Mouse (Mus musculus) mature B cell (primary cell): Measurements from ENCODE around the gene Dnajc25.

Experiments
- in situ Hi-C: fragments of 300-500 bp; cut with MboI; formaldehyde crosslinking; loops from 2 replicates; pipeline ENCODE4 v1.14.3; 2019

Gene Dnajc25

GRCm38 (mm10) chr4:59006211-59006610 is 11.3 kb downstream of the Dnajc25 start:
- in situ Hi-C loops: no loop called here

DNA sequence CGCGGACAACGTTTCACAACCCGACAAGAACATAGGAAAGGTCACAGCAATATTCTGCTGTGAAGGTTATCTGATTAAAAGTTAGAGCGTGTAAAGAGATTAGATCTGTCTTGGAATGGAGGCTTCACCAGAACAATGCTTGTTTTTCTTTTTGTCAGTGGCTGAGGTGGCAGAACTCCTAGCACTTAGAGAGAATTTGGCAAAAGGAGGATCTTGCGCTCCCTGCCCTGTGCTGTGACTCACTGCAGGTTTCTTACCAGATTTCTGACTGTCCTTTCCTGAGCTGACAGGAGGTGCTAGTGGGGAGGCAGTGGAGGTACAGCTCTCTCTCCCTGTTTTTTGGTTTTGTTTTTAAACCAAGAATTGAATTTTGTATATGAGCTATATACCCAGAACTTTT is 12.2 kb downstream of the Dnajc25 start:
- in situ Hi-C loops: no loop called here

DNA sequence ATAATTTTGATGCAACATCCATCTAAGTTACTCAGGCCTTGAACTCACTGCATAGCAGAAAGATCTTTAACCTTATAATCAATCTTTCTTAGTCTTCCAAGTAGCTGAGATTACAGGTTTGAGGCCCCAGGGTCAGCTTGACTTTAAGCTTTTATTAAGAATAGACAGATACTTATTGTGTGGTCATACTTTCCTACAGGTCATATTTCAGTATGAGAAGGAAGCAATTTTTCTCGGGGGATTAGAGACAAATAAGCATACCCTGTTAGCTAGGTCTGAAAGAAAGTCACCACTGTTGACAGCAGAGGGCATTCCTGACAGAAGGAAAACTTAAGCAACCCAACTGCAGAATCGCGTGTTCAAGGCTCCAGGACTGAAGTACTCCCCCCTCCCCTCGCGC is 13.1 kb downstream of the Dnajc25 start:
- in situ Hi-C loops: no loop called here

GRCm38 (mm10) chr4:59009186-59009585 is 14.3 kb downstream of the Dnajc25 start:
- in situ Hi-C loops: no loop called here

- in situ Hi-C loops: no loop called here
Observed at GRCm38 (mm10) chr4:59009696-59010095, 14.8 kb downstream of the Dnajc25 start.

DNA sequence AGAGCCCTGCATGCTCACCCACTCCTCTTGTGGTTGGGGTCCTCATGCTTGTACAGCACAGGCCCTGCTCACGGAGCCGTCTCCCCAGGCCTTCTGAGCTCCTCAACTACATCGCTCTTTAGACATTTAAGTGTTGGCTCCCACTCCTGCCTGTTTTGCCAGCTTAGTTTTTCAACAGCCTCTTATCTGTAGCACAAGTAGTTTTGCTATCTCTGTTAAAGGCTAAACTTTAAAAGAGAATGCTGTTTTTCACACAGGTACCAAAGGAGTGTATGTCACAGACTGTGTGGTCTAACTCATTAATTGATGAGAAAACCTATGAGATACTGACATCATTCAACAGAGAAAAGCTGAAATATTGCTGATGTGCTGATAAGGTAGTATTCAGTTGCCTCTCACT is 16.6 kb downstream of the Dnajc25 start:
- in situ Hi-C loops: no loop called here

GRCm38 (mm10) chr4:59015181-59015580 is 20.3 kb downstream of the Dnajc25 start:
- in situ Hi-C loops: no loop called here

- in situ Hi-C loops: no loop called here
Observed at GRCm38 (mm10) chr4:59016922-59017321, 22.1 kb downstream of the Dnajc25 start.

GRCm38 (mm10) chr4:59034325-59034917 is 39.6 kb downstream of the Dnajc25 start:
- in situ Hi-C loops: no loop called here

- in situ Hi-C loops: no loop called here
Observed at GRCm38 (mm10) chr4:59034918-59035785, 40.3 kb downstream of the Dnajc25 start, which contains the start of gene Gng10. Gene Gng10, plus strand, starts transcription at chr4:59035088.

GRCm38 (mm10) chr4:59035786-59036350 is 41.0 kb downstream of the Dnajc25 start:
- in situ Hi-C loops: no loop called here

DNA sequence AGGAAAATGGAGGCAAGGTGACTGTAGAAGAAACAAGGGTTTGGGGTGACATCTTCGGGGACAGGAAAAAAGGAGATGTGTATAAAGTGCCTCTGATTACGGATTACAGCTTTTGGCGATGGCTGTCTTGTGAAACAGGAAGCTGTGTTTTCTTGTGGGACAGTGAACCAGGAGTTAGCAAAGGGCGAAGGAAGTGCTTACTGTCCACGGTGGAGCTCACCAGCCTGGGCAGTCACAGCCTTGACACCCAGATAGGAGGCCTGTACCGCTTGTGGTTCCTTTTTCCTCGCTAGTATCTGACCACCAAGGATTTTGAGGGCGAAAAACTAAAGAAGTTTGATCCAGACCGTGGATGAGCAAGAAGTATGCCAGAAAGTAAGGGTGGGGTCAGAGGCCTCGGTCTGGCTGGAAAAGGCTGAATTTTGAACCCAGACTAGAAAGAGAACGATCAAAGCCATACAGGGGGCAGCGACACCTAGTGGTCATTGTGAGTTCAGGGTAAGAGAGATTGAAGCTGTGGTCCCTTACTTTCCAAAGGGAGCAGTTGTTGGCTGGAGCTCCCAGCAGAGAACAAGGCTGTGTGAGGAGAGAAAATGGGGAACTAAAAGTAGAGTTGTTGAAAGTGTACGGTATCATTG is 41.7 kb downstream of the Dnajc25 start:
- in situ Hi-C loops: no loop called here

DNA sequence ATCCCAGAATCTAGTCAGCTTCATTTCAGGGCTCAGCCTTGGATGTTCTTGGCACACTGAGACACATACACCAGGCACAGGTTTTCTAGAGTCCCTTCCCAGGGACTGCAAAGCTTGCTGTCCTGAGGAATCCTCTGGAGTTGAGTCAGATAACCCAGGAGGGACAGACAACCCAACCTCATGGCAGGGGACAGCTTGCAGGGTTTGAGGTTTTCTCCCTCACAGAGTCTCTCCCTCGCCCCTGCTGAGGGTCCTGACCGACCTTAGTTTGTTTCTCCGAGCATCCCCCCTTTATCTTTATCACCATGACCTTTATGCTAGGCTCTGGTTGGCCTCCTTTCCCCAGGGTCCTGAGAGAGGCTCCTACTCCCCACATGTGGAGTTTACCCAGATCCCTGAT is 42.7 kb downstream of the Dnajc25 start:
- in situ Hi-C loops: no loop called here

GRCm38 (mm10) chr4:59040397-59041287 is 45.8 kb downstream of the Dnajc25 start:
- in situ Hi-C loops: no loop called here

- in situ Hi-C loops: no loop called here
Observed at GRCm38 (mm10) chr4:59043074-59043473, 48.2 kb downstream of the Dnajc25 start.

GRCm38 (mm10) chr4:59043891-59044290 is 49.0 kb downstream of the Dnajc25 start:
- in situ Hi-C loops: no loop called here

DNA sequence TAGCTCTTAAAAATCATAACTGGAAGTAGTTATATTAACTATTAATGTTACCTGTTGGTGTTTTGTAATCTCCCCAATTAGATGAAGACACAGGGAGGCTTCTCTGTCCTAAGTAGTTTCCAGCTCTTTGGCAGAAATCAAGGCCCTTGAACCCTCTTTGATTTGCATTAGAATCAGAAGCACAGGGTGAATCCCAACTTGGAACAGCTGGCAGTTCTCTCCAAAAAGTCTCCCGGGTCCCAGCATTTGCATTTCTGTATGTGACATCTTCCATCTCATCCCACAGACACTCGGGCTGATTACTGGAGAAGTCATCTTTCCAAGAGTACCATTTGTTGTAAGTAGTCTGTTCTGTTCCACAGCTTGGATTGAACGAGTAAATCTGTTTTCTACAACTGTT is 52.4 kb downstream of the Dnajc25 start:
- in situ Hi-C loops: no loop called here

GRCm38 (mm10) chr4:59051081-59051480 is 56.2 kb downstream of the Dnajc25 start:
- in situ Hi-C loops: no loop called here

- in situ Hi-C loops: no loop called here
Observed at GRCm38 (mm10) chr4:59057929-59058328, 63.1 kb downstream of the Dnajc25 start.

- in situ Hi-C loops: no loop called here
Observed at GRCm38 (mm10) chr4:59062526-59062925, 67.7 kb downstream of the Dnajc25 start.

GRCm38 (mm10) chr4:59069276-59069675 is 74.4 kb downstream of the Dnajc25 start:
- in situ Hi-C loops: no loop called here
